Mouse (Mus musculus) midbrain, embryonic 10.5 days (tissue): ENCODE measurements around the gene Pcca. TPM values are rescaled to one million over a fixed set of nuclear protein-coding genes. Genes with fewer than 3 reads are reported as not detected.

Experiments used
- DNase-seq: peaks from one replicate; pipeline ENCODE4 v3.0.0-alpha.2; 2017; ENCODE audit warnings: low spot score
- H3K27ac ChIP-seq: fragments of 300-500 bp; sonication (generic); replicated peaks from 2 replicates; pipeline ENCODE4 v1.5.1; 2016; ENCODE audit warnings: mild to moderate bottlenecking
- H3K27me3 ChIP-seq: fragments of 300-500 bp; sonication (generic); 2 replicates; pipeline ENCODE4 v1.6.1; 2016; ENCODE audit warnings: low read depth, mild to moderate bottlenecking; ENCODE audit not compliant: poor library complexity, severe bottlenecking
- H3K36me3 ChIP-seq: fragments of 300-500 bp; sonication (generic); 2 replicates; pipeline ENCODE4 v1.6.1; 2016; ENCODE audit warnings: mild to moderate bottlenecking, moderate library complexity
- H3K4me1 ChIP-seq: fragments of 300-500 bp; sonication (generic); 2 replicates; pipeline ENCODE4 v1.6.1; 2016
- H3K4me3 ChIP-seq: fragments of 300-500 bp; sonication (generic); 2 replicates; pipeline ENCODE4 v1.5.1; 2016; ENCODE audit warnings: mild to moderate bottlenecking, moderate library complexity
- H3K9me3 ChIP-seq: fragments of 300-500 bp; sonication (generic); replicated peaks from 2 replicates; pipeline ENCODE4 v1.6.1; 2016; ENCODE audit warnings: mild to moderate bottlenecking
- WGBS: fragments of 180-500 bp; shearing (Covaris S2); methylation state at CpG from one replicate; pipeline ENCODE4 v1.1.7; 2016; 5-methylcytosine and 5-hydroxymethylcytosine counted together
- polyA plus RNA-seq: library from polyadenylated mRNA; unstranded; fragments of >200 nt; fragmentation: Nextera tagmentation; extraction: Ambion mirVana; gene quantifications from 2 replicates; pipeline ENCODE4 v1.2.1, GENCODE M21; 2016

Gene Pcca
- polyA plus RNA-seq, 1 experiment from 2014 or later = 30.5 TPM

- no peak overlapping the region for H3K27ac ChIP-seq
- no peak overlapping the region for H3K4me3 ChIP-seq
- no peaks in the 10 kb centered on the region for H3K36me3 ChIP-seq
- no peaks in the 10 kb centered on the region for H3K27me3 ChIP-seq
- H3K4me1 ChIP-seq = no peaks in the 10 kb centered on the region
- no peaks in the 10 kb centered on the region for H3K9me3 ChIP-seq
- no peak for DNase-seq
Measured at GRCm38 (mm10) chr14:122736806-122737205, 202.7 kb downstream of the Pcca start.

GRCm38 (mm10) chr14:122747860-122748842 is 214.0 kb downstream of the Pcca start:
- WGBS = 77% methylated on average over 3 of the region's 3 CpGs
- Histone ChIP-seq H3K9me3 (no peaks in the 10 kb centered on the region), H3K36me3 (no peaks in the 10 kb centered on the region)

GRCm38 (mm10) chr14:122751552-122751951 is 217.4 kb downstream of the Pcca start:
- Histone ChIP-seq H3K27ac (no peak overlapping the region), H3K4me3 (no peak overlapping the region), H3K9me3 (no peaks in the 10 kb centered on the region), H3K4me1 (peaks cover 13% of the 10 kb centered on the region), H3K27me3 (no peaks in the 10 kb centered on the region), H3K36me3 (no peaks in the 10 kb centered on the region)
- WGBS = 77% methylated on average over 1 of the region's 1 CpGs
- no peak for DNase-seq

More at GRCm38 (mm10) chr14:122747860-122748842, 214.0 kb downstream of the Pcca start:
- H3K27ac ChIP-seq = no peak overlapping the region
- no peaks in the 10 kb centered on the region for H3K27me3 ChIP-seq
- H3K4me3 ChIP-seq = no peak overlapping the region
- peaks cover 1% of the 10 kb centered on the region for H3K4me1 ChIP-seq
- DNase-seq = no peak

- no peaks in the 10 kb centered on the region for H3K27me3 ChIP-seq
- no peak for DNase-seq
- no peak overlapping the region for H3K27ac ChIP-seq
- no peaks in the 10 kb centered on the region for H3K36me3 ChIP-seq
- no peak overlapping the region for H3K4me3 ChIP-seq
- H3K9me3 ChIP-seq = no peaks in the 10 kb centered on the region
- H3K4me1 ChIP-seq = peaks cover 13% of the 10 kb centered on the region
- WGBS = 67% methylated on average over 2 of the region's 2 CpGs
Measured at GRCm38 (mm10) chr14:122753278-122753677, 219.2 kb downstream of the Pcca start.

DNA sequence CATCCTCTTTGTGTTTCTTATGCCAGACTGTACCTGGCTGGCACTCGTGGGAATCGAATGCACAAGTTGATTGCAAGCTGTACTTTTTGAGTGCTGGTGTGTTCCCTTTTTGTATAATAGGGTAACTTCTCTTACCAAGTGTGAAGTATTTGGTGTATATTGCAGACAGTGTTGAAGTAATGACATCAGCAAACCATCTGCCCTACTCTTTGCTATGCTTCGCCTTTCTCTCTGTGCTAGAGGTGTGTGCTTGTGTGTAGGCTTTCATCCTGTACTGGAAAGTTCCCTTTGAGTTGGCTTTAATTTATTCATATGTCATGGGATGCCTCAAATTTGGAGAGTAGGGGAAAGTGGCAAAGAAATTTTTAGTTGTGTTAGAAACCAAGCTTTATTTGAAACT is 220.2 kb downstream of the Pcca start:
- H3K36me3 ChIP-seq = no peaks in the 10 kb centered on the region
- no peak overlapping the region for H3K27ac ChIP-seq
- H3K4me1 ChIP-seq = peaks cover 13% of the 10 kb centered on the region
- no peak for DNase-seq
- no peak overlapping the region for H3K4me3 ChIP-seq
- H3K27me3 ChIP-seq = no peaks in the 10 kb centered on the region
- 92% methylated on average over 3 of the region's 3 CpGs for WGBS
- H3K9me3 ChIP-seq = no peaks in the 10 kb centered on the region

DNA sequence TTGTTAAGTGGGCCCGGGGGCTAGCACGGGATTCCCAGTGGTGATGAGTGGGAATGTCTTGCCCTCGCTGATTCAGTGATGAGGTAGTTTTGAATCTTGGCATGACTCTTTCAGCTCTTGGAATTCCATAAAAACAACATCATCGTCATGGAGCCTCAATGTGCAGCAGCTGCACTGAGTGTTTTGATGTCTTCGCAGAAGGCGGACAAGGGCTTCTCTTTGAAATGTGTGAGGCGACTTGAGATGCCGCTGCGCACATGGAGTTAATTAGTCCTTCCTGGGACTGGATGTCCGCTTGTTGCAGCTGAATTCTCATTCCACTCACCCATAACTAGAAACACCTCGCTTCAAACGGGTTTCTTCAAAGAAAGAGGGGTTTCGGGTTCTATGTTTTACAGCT is 221.4 kb downstream of the Pcca start:
- peak; percentile 34 for DNase-seq
- Histone ChIP-seq H3K4me3 (no peak overlapping the region), H3K27me3 (no peaks in the 10 kb centered on the region), H3K4me1 (peaks cover 13% of the 10 kb centered on the region), H3K36me3 (no peaks in the 10 kb centered on the region), H3K9me3 (no peaks in the 10 kb centered on the region), H3K27ac (no peak overlapping the region)
- WGBS = 74% methylated on average over 13 of the region's 13 CpGs

DNA sequence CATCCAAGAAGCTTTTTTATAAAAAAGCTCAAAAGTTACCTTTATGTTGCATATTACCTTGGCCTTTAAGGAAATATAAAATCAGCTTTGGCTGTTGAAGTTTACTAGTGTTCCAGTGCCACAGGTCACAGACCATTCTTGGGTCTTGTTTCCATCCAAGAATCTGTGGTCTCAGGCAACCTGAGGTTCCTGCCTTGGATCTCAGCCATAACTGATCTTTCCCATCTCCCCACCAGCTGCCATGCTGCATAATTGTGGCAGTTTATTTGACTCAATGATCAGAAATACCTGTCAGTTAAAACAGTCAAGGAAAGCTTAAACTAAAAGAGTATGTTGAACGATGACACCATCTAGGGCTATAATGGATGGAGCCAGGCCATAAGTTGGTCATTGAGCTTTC is 222.5 kb downstream of the Pcca start:
- 96% methylated on average over 1 of the region's 1 CpGs for WGBS
- no peak overlapping the region for H3K27ac ChIP-seq
- no peaks in the 10 kb centered on the region for H3K36me3 ChIP-seq
- no peak for DNase-seq
- no peaks in the 10 kb centered on the region for H3K9me3 ChIP-seq
- peaks cover 13% of the 10 kb centered on the region for H3K4me1 ChIP-seq
- H3K27me3 ChIP-seq = no peaks in the 10 kb centered on the region
- no peak overlapping the region for H3K4me3 ChIP-seq

DNA sequence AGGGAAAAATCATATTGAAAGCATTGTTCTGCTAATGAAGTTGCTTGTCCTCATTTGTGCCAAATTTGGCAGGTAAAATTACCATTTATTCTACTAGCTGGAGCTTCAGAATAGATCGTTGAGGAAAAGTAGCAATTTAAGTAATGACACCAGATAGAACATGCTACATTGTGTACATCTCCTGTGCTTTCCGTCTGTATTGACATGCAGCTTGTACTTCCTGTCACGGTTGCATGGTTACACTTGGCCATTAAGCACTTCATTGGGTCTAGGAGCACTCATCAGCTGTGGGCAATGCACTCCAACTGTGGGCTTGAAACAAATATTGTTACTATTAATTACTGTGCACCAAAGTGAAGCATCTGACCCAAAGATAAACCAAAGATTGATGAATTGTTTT is 225.8 kb downstream of the Pcca start:
- H3K9me3 ChIP-seq = no peaks in the 10 kb centered on the region
- DNase-seq = no peak
- H3K27ac ChIP-seq = no peak overlapping the region
- no peaks in the 10 kb centered on the region for H3K36me3 ChIP-seq
- no peaks in the 10 kb centered on the region for H3K27me3 ChIP-seq
- no peak overlapping the region for H3K4me3 ChIP-seq
- 0 out of 2 replicates have a peak, but pooled peaks cover 4% of the 10 kb centered on the region for H3K4me1 ChIP-seq
- WGBS = 79% methylated on average over 3 of the region's 3 CpGs

GRCm38 (mm10) chr14:122760803-122761202 is 226.7 kb downstream of the Pcca start:
- H3K36me3 ChIP-seq = no peaks in the 10 kb centered on the region
- H3K27ac ChIP-seq = no peak overlapping the region
- no peaks in the 10 kb centered on the region for H3K4me1 ChIP-seq
- no peak for DNase-seq
- no peak overlapping the region for H3K4me3 ChIP-seq
- H3K9me3 ChIP-seq = no peaks in the 10 kb centered on the region
- no peaks in the 10 kb centered on the region for H3K27me3 ChIP-seq

DNA sequence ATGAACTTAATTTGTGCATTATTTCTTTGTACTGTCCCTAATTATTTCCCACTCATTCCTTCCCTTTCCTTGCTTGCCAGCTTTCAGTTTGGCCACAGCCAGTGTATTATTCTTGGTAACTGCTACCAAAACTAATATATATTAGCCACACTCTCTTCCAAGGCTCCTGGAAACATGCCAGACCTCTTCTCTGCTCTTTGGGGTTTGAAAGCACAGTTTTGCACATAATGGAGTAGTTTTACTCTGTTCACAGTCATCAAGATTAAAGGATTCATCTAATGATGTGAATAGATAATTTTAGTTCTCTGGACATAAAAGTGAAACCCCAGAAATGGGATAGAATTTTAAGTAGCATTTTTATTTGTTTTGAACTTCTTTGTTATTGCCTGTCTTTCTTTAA is 228.5 kb downstream of the Pcca start:
- Histone ChIP-seq H3K36me3 (no peaks in the 10 kb centered on the region), H3K27me3 (no peaks in the 10 kb centered on the region), H3K9me3 (no peaks in the 10 kb centered on the region), H3K4me3 (no peak overlapping the region), H3K4me1 (no peaks in the 10 kb centered on the region), H3K27ac (no peak overlapping the region)
- DNase-seq = no peak

DNA sequence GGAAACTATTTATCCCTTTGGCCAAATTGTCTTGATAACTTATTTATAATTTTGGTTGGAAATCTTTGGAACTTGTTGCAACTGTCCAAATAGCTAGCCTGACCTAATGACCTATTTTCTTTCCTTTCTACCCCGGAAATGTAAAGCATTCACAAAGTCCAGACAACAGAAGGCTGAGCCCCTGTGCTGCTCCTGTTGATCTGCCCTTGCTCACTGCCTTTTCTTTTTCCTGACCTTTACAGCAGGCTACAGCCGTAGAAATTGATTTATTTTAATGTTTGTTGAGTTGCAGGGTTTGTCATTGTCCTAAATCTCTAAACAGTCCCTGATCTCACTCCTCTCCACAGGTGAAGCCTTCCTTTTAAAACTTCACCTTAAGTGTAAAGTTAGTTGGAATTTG is 231.8 kb downstream of the Pcca start:
- H3K27ac ChIP-seq = no peak overlapping the region
- DNase-seq = no peak
- WGBS = 65% methylated on average over 2 of the region's 2 CpGs
- no peaks in the 10 kb centered on the region for H3K27me3 ChIP-seq
- no peak overlapping the region for H3K4me3 ChIP-seq
- no peaks in the 10 kb centered on the region for H3K4me1 ChIP-seq
- no peaks in the 10 kb centered on the region for H3K9me3 ChIP-seq
- no peaks in the 10 kb centered on the region for H3K36me3 ChIP-seq

DNA sequence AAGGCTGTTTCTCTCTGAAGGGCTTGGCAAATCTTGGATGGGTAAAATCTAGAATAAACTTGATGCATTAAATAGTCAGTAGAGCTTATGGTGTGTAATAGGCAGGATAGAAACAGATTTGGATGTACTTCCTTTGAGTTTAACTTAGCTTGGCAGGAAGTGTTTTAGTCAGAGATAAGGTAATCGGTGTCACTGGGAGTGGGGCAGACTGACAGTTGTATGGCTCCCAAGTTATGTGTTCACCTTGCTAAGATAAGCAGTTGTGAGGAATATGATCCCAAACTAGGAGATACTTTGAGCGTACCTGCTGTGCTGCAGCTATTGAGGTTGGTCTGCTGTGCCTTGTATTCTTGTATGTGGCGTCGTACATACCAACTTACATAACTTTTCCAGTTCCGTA is 232.3 kb downstream of the Pcca start:
- DNase-seq = no peak

GRCm38 (mm10) chr14:122784701-122785100 is 250.6 kb downstream of the Pcca start:
- Histone ChIP-seq H3K9me3 (no peaks in the 10 kb centered on the region), H3K4me3 (no peak overlapping the region), H3K4me1 (no peaks in the 10 kb centered on the region), H3K27ac (no peak overlapping the region), H3K36me3 (no peaks in the 10 kb centered on the region), H3K27me3 (no peaks in the 10 kb centered on the region)
- DNase-seq = no peak
- WGBS = 88% methylated on average over 4 of the region's 4 CpGs

More for the DNA sequence above, 232.3 kb downstream of the Pcca start:
- no peaks in the 10 kb centered on the region for H3K27me3 ChIP-seq
- H3K9me3 ChIP-seq = no peaks in the 10 kb centered on the region
- WGBS = 92% methylated on average over 5 of the region's 5 CpGs
- no peaks in the 10 kb centered on the region for H3K36me3 ChIP-seq
- no peak overlapping the region for H3K27ac ChIP-seq
- H3K4me1 ChIP-seq = no peaks in the 10 kb centered on the region
- no peak overlapping the region for H3K4me3 ChIP-seq
